Mouse (Mus musculus) intestine, embryonic 15.5 days (tissue): ENCODE results near the gene Ndufb5. TPM values are rescaled to one million over a fixed set of nuclear protein-coding genes. Genes with fewer than 3 reads are reported as not detected.
A peak's percentile ranks its signal among the peaks of the same experiment; 100 is the strongest.
"Not testable (repeated sequence)": the region's sequence is repeated elsewhere in the genome, so short reads cannot be mapped to it uniquely, and the experiment has no call there.

Source experiments
- ATAC-seq: fragments of 200-750 bp; cut with Nextera tagmentation; 2 replicates; pipeline ENCODE4 v1.8.0; 2017; ENCODE audit warnings: moderate TSS enrichment, moderate library complexity
- H3K27ac ChIP-seq: fragments of 300-500 bp; sonication (generic); 2 replicates; pipeline ENCODE4 v1.5.1; 2015; ENCODE audit warnings: mild to moderate bottlenecking, inconsistent platforms
- H3K27me3 ChIP-seq: fragments of 300-500 bp; sonication (generic); replicated peaks from 2 replicates; pipeline ENCODE4 v1.6.1; 2015; ENCODE audit warnings: inconsistent platforms
- H3K36me3 ChIP-seq: fragments of 300-500 bp; sonication (generic); 2 replicates; pipeline ENCODE4 v1.6.1; 2015; ENCODE audit warnings: inconsistent platforms
- H3K4me1 ChIP-seq: fragments of 300-500 bp; sonication (generic); replicated peaks from 2 replicates; pipeline ENCODE4 v1.6.1; 2015; ENCODE audit warnings: inconsistent platforms
- H3K4me2 ChIP-seq: fragments of 300-500 bp; sonication (generic); replicated peaks from 2 replicates; pipeline ENCODE4 v1.6.1; 2015; ENCODE audit warnings: mild to moderate bottlenecking, inconsistent platforms
- H3K4me3 ChIP-seq: fragments of 300-500 bp; sonication (generic); replicated peaks from 2 replicates; pipeline ENCODE4 v1.5.1; 2015; ENCODE audit warnings: inconsistent platforms
- H3K9ac ChIP-seq: fragments of 300-500 bp; sonication (generic); 2 replicates; pipeline ENCODE4 v1.6.1; 2015; ENCODE audit warnings: inconsistent platforms
- H3K9me3 ChIP-seq: fragments of 300-500 bp; sonication (generic); 2 replicates; pipeline ENCODE4 v1.6.1; 2016; ENCODE audit warnings: inconsistent platforms
- WGBS: fragments of 180-500 bp; shearing (Covaris S2); methylation state at CpG from one replicate; pipeline ENCODE4 v1.1.7; 2015; 5-methylcytosine and 5-hydroxymethylcytosine counted together
- polyA plus RNA-seq: library from polyadenylated mRNA; unstranded; fragments of >200 nt; fragmentation: Nextera tagmentation; extraction: Ambion mirVana; gene quantifications from 2 replicates; pipeline ENCODE4 v1.2.1, GENCODE M21; 2015

Gene Ndufb5
- polyA plus RNA-seq, 1 experiment from 2014 or later, result 411 TPM

DNA sequence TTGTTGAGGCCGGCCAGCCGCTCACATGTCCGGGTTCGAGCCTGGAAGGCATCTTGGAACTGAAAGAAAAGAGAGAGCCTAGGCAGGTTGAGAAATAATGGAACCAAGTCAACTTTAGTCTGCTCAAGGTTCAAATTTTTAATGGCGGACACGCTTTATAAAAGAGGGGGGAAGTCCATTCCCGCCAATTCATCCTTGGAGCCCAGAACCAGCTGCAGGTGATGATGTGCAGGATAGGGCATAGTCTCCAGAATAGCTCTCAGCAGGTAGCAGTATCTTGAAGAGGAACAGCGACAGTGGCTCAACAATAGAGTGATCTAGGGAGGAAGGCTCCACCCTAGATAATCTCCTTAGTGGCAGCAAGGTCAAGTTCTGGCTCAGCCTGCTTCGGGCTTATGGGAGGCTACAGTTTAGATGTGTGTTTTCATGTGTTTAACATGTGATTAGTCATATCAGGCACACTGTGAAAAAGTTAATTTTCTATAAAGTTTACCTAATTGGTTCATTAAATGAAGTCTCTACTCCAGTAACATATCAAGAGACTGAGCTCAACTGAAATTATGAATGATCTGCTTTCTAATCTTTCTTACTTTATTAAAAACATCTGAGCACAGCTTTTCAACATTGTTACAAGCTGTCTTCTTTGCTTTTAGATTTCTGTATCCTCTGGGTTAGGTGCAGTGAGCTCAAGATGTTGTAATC lies 31.0 kb upstream of the Ndufb5 start, which contains the start of gene Actl6a:
Actl6a (plus strand) TSS at position 652 of the 702 bp plus-strand sequence.
- 80% methylated on average over 9 of the region's 9 CpGs for WGBS
- H3K9ac ChIP-seq, result not testable (repeated sequence)

DNA sequence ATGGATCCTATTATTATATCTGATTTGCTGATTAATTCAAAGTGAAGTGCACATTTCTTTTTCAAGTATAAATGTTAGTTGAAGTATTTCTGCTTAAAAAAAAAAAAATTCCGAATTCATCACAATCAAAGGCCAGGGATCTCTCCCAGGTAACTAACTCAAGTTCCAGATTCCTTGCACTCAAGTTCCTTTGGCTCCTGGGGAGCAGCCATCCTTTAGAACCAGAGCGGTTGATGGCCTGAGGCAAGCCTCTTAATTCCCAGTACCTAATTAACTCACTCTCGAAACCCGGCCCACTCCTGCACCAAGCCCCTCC lies 28.8 kb upstream of the Ndufb5 start:
- Histone ChIP-seq H3K4me1 (peaks cover 6% of the 10 kb centered on the region), H3K4me3 (peak overlapping the region; percentile 76), H3K9me3 (no peaks in the 10 kb centered on the region), H3K27ac (no peak overlapping the region), H3K4me2 (peak overlapping the region; percentile 59), H3K9ac (0 out of 2 replicates have a peak overlapping the region, but pooled peaks have one; percentile 30), H3K27me3 (no peaks in the 10 kb centered on the region), H3K36me3 (peaks cover 4% of the 10 kb centered on the region; the same call in 1 of the 2 replicates)
- no peak for ATAC-seq
- 3% methylated on average over 4 of the region's 4 CpGs for WGBS

More for the DNA sequence above, 31.0 kb upstream of the Ndufb5 start, which contains the start of gene Actl6a:
- H3K4me3 ChIP-seq, ATAC-seq, H3K27me3 ChIP-seq, H3K27ac ChIP-seq, H3K9me3 ChIP-seq, H3K4me2 ChIP-seq, H3K4me1 ChIP-seq, H3K36me3 ChIP-seq: not testable (repeated sequence)

GRCm38 (mm10) chr3:32708368-32709231 lies 28.2 kb upstream of the Ndufb5 start:
- under 1% methylated on average over 90 of the region's 90 CpGs for WGBS
- H3K4me2 ChIP-seq, result peak overlapping the region; percentile 59
- no peaks in the 10 kb centered on the region for H3K9me3 ChIP-seq
- ATAC-seq, result peak; percentile 100
- peaks cover 10% of the 10 kb centered on the region for H3K36me3 ChIP-seq
- H3K9ac ChIP-seq, result peak overlapping the region; percentile 83
- peak overlapping the region; percentile 76 for H3K4me3 ChIP-seq
- H3K27ac ChIP-seq, result peak overlapping the region; percentile 84
- H3K4me1 ChIP-seq, result peaks cover 6% of the 10 kb centered on the region
- H3K27me3 ChIP-seq, result no peaks in the 10 kb centered on the region

DNA sequence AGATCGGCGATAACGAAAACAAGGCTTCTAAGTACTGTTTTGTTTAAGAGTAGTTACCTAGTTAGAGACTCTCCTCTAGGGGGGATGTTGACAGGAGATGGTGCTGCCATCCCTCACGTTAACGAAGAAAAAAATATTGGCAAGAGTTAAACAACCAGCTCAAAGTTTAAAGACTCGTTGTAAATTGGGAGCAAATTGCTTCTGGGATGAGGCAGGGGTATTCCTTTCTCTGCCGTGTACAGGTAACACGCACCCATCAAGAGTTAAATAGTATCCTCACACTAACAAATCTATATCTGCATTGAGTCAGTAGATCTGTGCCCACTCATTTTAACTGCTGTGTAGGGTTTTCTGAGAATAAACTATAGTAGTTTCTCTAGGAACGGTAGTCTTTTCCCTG lies 27.4 kb upstream of the Ndufb5 start:
- ATAC-seq, result no peak
- Histone ChIP-seq H3K36me3 (peaks cover 11% of the 10 kb centered on the region), H3K4me1 (peaks cover 6% of the 10 kb centered on the region), H3K27me3 (no peaks in the 10 kb centered on the region), H3K4me2 (peak overlapping the region; percentile 58), H3K27ac (peak overlapping the region; percentile 84), H3K4me3 (peak overlapping the region; percentile 76), H3K9ac (peak overlapping the region; percentile 83), H3K9me3 (no peaks in the 10 kb centered on the region)
- WGBS, result 5% methylated on average over 9 of the region's 9 CpGs

GRCm38 (mm10) chr3:32713711-32714110 lies 23.1 kb upstream of the Ndufb5 start:
- H3K9me3 ChIP-seq, result no peaks in the 10 kb centered on the region
- peaks cover 6% of the 10 kb centered on the region for H3K4me1 ChIP-seq
- no peak for ATAC-seq
- H3K36me3 ChIP-seq, result peaks cover 32% of the 10 kb centered on the region
- no peak overlapping the region for H3K27ac ChIP-seq
- H3K4me3 ChIP-seq, result no peak overlapping the region
- no peak overlapping the region for H3K9ac ChIP-seq
- 90% methylated on average over 3 of the region's 3 CpGs for WGBS
- no peaks in the 10 kb centered on the region for H3K27me3 ChIP-seq
- H3K4me2 ChIP-seq, result no peak overlapping the region

GRCm38 (mm10) chr3:32717403-32717802 lies 19.4 kb upstream of the Ndufb5 start:
- H3K27me3 ChIP-seq, H3K9me3 ChIP-seq, ATAC-seq, H3K4me1 ChIP-seq, H3K4me3 ChIP-seq, H3K4me2 ChIP-seq, H3K27ac ChIP-seq, H3K9ac ChIP-seq: not testable (repeated sequence)
- peaks cover 44% of the 10 kb centered on the region for H3K36me3 ChIP-seq
- WGBS, result 96% methylated on average over 6 of the region's 6 CpGs

DNA sequence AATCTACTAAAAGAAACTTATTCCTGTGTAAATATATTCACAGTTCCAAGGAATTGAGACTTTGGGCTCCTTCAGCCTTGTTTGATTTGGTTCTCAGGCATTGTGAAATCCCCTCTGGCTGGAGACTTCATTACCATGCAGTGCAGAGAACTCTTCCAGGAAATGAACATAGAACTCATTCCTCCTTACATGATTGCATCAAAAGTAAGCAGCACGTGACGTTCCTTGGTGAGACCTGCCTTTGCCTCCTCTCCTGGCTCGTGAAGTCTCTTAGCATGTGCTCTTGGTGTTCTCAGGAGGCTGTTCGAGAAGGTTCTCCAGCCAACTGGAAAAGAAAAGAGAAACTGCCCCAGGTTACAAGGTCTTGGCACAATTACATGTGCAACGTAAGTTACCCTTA lies 18.5 kb upstream of the Ndufb5 start:
- Histone ChIP-seq H3K9me3 (no peaks in the 10 kb centered on the region), H3K27me3 (no peaks in the 10 kb centered on the region), H3K4me1 (no peaks in the 10 kb centered on the region), H3K9ac (no peak overlapping the region), H3K36me3 (peaks cover 46% of the 10 kb centered on the region), H3K4me3 (no peak overlapping the region), H3K4me2 (no peak overlapping the region), H3K27ac (no peak overlapping the region)
- WGBS, result 86% methylated on average over 5 of the region's 5 CpGs
- ATAC-seq, result no peak

DNA sequence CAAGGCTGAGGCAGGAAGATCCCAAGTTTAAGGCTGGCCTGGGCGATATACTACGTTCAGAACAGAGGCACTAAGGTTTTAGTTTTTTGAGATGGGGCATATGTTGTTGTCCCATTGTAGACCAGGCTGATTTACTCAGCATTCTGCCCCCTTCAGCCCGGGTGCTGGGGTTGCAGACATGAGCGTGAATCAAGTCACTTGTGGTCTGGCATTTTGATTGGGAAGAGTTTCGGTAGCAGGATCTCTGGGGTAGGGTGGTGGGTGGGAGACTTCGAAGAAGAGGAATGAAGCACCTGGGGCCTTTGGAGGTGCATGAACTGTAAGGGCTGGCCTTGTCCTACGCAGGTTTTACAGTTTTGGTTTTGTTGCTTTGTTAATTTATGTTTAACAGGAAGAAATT lies 12.6 kb upstream of the Ndufb5 start:
- no peak for ATAC-seq
- H3K4me3 ChIP-seq, result no peak overlapping the region
- H3K4me2 ChIP-seq, result no peak overlapping the region
- 89% methylated on average over 7 of the region's 7 CpGs for WGBS
- no peaks in the 10 kb centered on the region for H3K9me3 ChIP-seq
- H3K9ac ChIP-seq, result no peak overlapping the region
- H3K4me1 ChIP-seq, result no peaks in the 10 kb centered on the region
- H3K27me3 ChIP-seq, result no peaks in the 10 kb centered on the region
- peaks cover 54% of the 10 kb centered on the region for H3K36me3 ChIP-seq
- H3K27ac ChIP-seq, result no peak overlapping the region

DNA sequence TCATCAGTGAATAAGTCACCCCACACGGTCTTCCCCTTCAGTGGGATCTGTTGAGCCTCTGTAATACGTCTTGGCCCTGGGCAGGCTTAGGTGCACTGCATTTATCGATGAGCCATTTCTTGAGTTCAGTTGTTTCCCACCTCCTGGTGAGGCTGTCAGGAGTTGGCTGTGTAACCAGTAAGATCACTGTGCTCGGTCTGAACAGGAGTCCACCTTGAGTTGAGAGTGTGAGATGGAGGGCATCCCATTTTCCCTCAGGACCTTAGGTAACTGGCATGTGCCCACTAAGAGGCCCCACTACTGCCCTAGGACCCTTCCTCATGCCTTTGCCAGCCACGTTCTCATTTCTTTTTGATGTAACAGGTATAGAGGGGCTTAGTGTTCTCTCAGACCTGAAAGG lies 10.8 kb upstream of the Ndufb5 start:
- 86% methylated on average over 5 of the region's 5 CpGs for WGBS
- Histone ChIP-seq H3K36me3 (peaks cover 54% of the 10 kb centered on the region), H3K9me3 (no peaks in the 10 kb centered on the region), H3K27ac (no peak overlapping the region), H3K9ac (no peak overlapping the region), H3K4me3 (no peak overlapping the region), H3K27me3 (no peaks in the 10 kb centered on the region), H3K4me1 (no peaks in the 10 kb centered on the region), H3K4me2 (no peak overlapping the region)
- no peak for ATAC-seq

- Histone ChIP-seq H3K27ac (no peak overlapping the region), H3K9me3 (no peaks in the 10 kb centered on the region), H3K4me1 (no peaks in the 10 kb centered on the region), H3K27me3 (no peaks in the 10 kb centered on the region), H3K4me2 (no peak overlapping the region), H3K36me3 (peaks cover 58% of the 10 kb centered on the region), H3K9ac (no peak overlapping the region), H3K4me3 (no peak overlapping the region)
- ATAC-seq, result no peak
- WGBS, result 87% methylated on average over 4 of the region's 4 CpGs
These were observed 8.9 kb upstream of the Ndufb5 start for GRCm38 (mm10) chr3:32727861-32728260.

DNA sequence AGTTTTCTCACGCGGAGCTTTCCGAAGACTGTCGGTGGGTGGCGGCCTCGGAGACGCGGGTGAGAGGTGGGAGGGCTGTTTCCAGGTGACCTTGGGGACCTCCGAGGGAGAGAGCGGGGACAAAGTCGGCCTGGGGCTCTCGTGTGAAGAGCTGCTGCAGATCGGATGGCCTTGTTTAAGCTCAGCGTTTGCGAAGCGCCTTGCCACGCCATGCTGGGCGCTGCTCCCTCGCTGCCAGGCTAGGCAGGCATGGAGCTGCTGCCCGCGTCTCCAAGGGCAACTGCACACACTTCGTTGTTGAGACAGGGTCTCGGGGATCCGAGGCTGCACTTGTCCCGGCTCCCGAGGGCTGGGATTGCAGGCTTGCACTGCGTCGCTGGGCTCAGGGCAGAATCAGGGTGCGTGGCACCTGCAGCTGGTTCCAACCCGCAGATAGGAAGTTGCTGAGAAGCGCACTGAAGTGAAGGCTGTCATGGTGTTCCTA lies 424 bp downstream of the Ndufb5 start, which contains the start of gene Mrpl47:
Mrpl47 (minus strand) TSS at position 434 of the 484 bp plus-strand sequence.
- peaks cover 10% of the 10 kb centered on the region; the same call in 1 of the 2 replicates for H3K4me1 ChIP-seq
- peak; percentile 70 for ATAC-seq
- peak within 1 kb of the TSS; percentile 69 for H3K4me2 ChIP-seq
- no peaks in the 10 kb centered on the region for H3K9me3 ChIP-seq
- peaks cover 10% of the 10 kb centered on the region; the same call in 1 of the 2 replicates for H3K36me3 ChIP-seq
- under 1% methylated on average over 31 of the region's 31 CpGs for WGBS
- H3K27ac ChIP-seq, result peak within 1 kb of the TSS; percentile 81
- peak within 1 kb of the TSS; percentile 84 for H3K4me3 ChIP-seq
- no peaks in the 10 kb centered on the region for H3K27me3 ChIP-seq
- H3K9ac ChIP-seq, result peak within 1 kb of the TSS; percentile 81

- WGBS, result 94% methylated on average over 5 of the region's 5 CpGs
- H3K4me3 ChIP-seq, result no peak overlapping the region; the same call in 1 of the 2 replicates
- H3K9me3 ChIP-seq, result no peaks in the 10 kb centered on the region
- no peaks in the 10 kb centered on the region for H3K27me3 ChIP-seq
- H3K4me1 ChIP-seq, result peaks cover 10% of the 10 kb centered on the region; the same call in 1 of the 2 replicates
- no peak overlapping the region for H3K4me2 ChIP-seq
- no peak overlapping the region for H3K27ac ChIP-seq
- no peak overlapping the region for H3K9ac ChIP-seq
- 0 out of 2 replicates have a peak, but pooled peaks cover 6% of the 10 kb centered on the region for H3K36me3 ChIP-seq
- no peak for ATAC-seq
These were observed 1.8 kb downstream of the Ndufb5 start for GRCm38 (mm10) chr3:32738549-32738948.
